Mouse (Mus musculus) testis, adult 2 months (tissue): ENCODE data around the gene Nrbp1. TPM values are rescaled to one million over a fixed set of nuclear protein-coding genes. Genes with fewer than 3 reads are reported as not detected.

Source experiments
- H3K27ac ChIP-seq: fragments of 200-500 bp; 2 replicates; pipeline ENCODE4 v1.5.1; 2012; ENCODE audit warnings: low read depth, low read length; ENCODE audit not compliant: control insufficient read depth, insufficient read depth
- H3K27me3 ChIP-seq: fragments of 200-500 bp; 2 replicates; pipeline ENCODE4 v1.6.1; 2012; ENCODE audit warnings: mild to moderate bottlenecking, low read length, moderate library complexity; ENCODE audit not compliant: control insufficient read depth, insufficient read depth
- H3K36me3 ChIP-seq: fragments of 200-500 bp; 2 replicates; pipeline ENCODE4 v1.6.1; 2012; ENCODE audit warnings: mild to moderate bottlenecking, low read length; ENCODE audit not compliant: control insufficient read depth, insufficient read depth
- H3K4me1 ChIP-seq: fragments of 200-500 bp; 2 replicates; pipeline ENCODE4 v1.6.1; 2012; ENCODE audit warnings: low read length; ENCODE audit not compliant: control insufficient read depth, insufficient read depth
- H3K4me3 ChIP-seq: fragments of 200-500 bp; 2 replicates; pipeline ENCODE4 v1.5.1; 2012; ENCODE audit warnings: low read depth, mild to moderate bottlenecking, low read length, moderate library complexity, mixed read lengths; ENCODE audit not compliant: control insufficient read depth
- CTCF ChIP-seq: fragments of 200-500 bp; IDR thresholded peaks from 2 replicates; pipeline ENCODE4 v1.5.1; 2012; ENCODE audit warnings: low read depth, mild to moderate bottlenecking, inconsistent platforms, low read length, moderate library complexity; ENCODE audit not compliant: control insufficient read depth, insufficient read depth, insufficient replicate concordance
- POLR2A ChIP-seq: fragments of 200-500 bp; IDR thresholded peaks from 2 replicates; pipeline ENCODE4 v1.6.1; 2012; ENCODE audit warnings: low read depth, mild to moderate bottlenecking, inconsistent platforms, low read length, moderate library complexity; ENCODE audit not compliant: control insufficient read depth
- polyA plus RNA-seq: library from polyadenylated mRNA; depleted of rRNA; stranded (reverse); fragments of >200 nt; gene quantifications from 2 replicates; pipeline ENCODE4 v1.2.3, GENCODE M21; 2012; rRNA removed

Nrbp1 gene
- polyA plus RNA-seq, 1 experiment, result 64.2 TPM

GRCm38 (mm10) chr5:31295606-31296141 lies 55.0 kb downstream of the Nrbp1 start, which contains the start of gene Fndc4:
Gene Fndc4 (minus strand): TSS chr5:31296080.
- no peak within 1 kb of the TSS for H3K27ac ChIP-seq
- TF ChIP-seq POLR2A (no peak), CTCF (no peak)

GRCm38 (mm10) chr5:31297047-31297757 lies 56.5 kb downstream of the Nrbp1 start, which contains the start of gene Gckr:
Gene Gckr (plus strand): TSS chr5:31297443.
- Histone ChIP-seq H3K27ac (no peak within 1 kb of the TSS), H3K36me3 (no peaks in the 10 kb centered on the region), H3K4me3 (no peak within 1 kb of the TSS), H3K27me3 (no peaks in the 10 kb centered on the region; the same call in 1 of the 2 replicates), H3K4me1 (peaks cover 15% of the 10 kb centered on the region)
- TF ChIP-seq CTCF (no peak), POLR2A (no peak)

More at GRCm38 (mm10) chr5:31295606-31296141, 55.0 kb downstream of the Nrbp1 start, which contains the start of gene Fndc4:
- Histone ChIP-seq H3K36me3 (no peaks in the 10 kb centered on the region), H3K27me3 (no peaks in the 10 kb centered on the region; the same call in 1 of the 2 replicates), H3K4me3 (peak within 1 kb of the TSS; percentile 78), H3K4me1 (peaks cover 17% of the 10 kb centered on the region)

- Histone ChIP-seq H3K36me3 (no peaks in the 10 kb centered on the region), H3K4me3 (no peak overlapping the region), H3K27me3 (no peaks in the 10 kb centered on the region; the same call in 1 of the 2 replicates), H3K4me1 (peaks cover 15% of the 10 kb centered on the region), H3K27ac (no peak overlapping the region)
- TF ChIP-seq POLR2A (no peak), CTCF (no peak)
These were observed 57.3 kb downstream of the Nrbp1 start for GRCm38 (mm10) chr5:31297981-31298380.

- Histone ChIP-seq H3K4me1 (peaks cover 15% of the 10 kb centered on the region), H3K27ac (no peak overlapping the region), H3K4me3 (no peak overlapping the region), H3K27me3 (no peaks in the 10 kb centered on the region; the same call in 1 of the 2 replicates), H3K36me3 (no peaks in the 10 kb centered on the region)
- TF ChIP-seq CTCF, result no peak
- TF ChIP-seq POLR2A, result no peak
These were observed 57.8 kb downstream of the Nrbp1 start for GRCm38 (mm10) chr5:31298486-31298885.

Other genes with a start within 250 kb of the Nrbp1 start
- gene Atraid, start 192.6 kb upstream of the Nrbp1 start, polyA plus RNA-seq, result 38.7 and 47.7 TPM in 2 replicates
- 5.4 and 6.2 TPM in 2 replicates for gene Slc5a6, start 191.9 kb upstream of the Nrbp1 start, polyA plus RNA-seq
- gene Cad, start 186.1 kb upstream of the Nrbp1 start, polyA plus RNA-seq, result 11.2 and 14.0 TPM in 2 replicates
- 172 and 183 TPM in 2 replicates for gene Dnajc5g, start 134.6 kb upstream of the Nrbp1 start, polyA plus RNA-seq
- gene Slc30a3, start 132.6 kb upstream of the Nrbp1 start, polyA plus RNA-seq, result 311 and 315 TPM in 2 replicates
- gene Trim54, start 124.2 kb upstream of the Nrbp1 start, polyA plus RNA-seq, result 9.8 and 11.1 TPM in 2 replicates
- gene Ucn, start 102.0 kb upstream of the Nrbp1 start, polyA plus RNA-seq, result 0.57 and 1.4 TPM in 2 replicates
- gene Mpv17, start 86.6 kb upstream of the Nrbp1 start, polyA plus RNA-seq, result 11.2 and 14.3 TPM in 2 replicates
- 7.3 and 9.7 TPM in 2 replicates for gene Gm29609, start 61.0 kb upstream of the Nrbp1 start, polyA plus RNA-seq
- 47.2 and 49.0 TPM in 2 replicates for gene Gtf3c2, start 60.7 kb upstream of the Nrbp1 start, polyA plus RNA-seq
- 22.2 and 24.8 TPM in 2 replicates for gene Snx17, start 47.6 kb upstream of the Nrbp1 start, polyA plus RNA-seq
- gene Eif2b4, start 47.4 kb upstream of the Nrbp1 start, polyA plus RNA-seq, result 107 and 116 TPM in 2 replicates
- 53.2 and 60.0 TPM in 2 replicates for gene Zfp513, start 38.6 kb upstream of the Nrbp1 start, polyA plus RNA-seq
- 392 and 429 TPM in 2 replicates for gene Ppm1g, start 20.2 kb upstream of the Nrbp1 start, polyA plus RNA-seq
- gene Gm9970, start 368 bp downstream of the Nrbp1 start, polyA plus RNA-seq, result 86.1 and 103 TPM in 2 replicates
- gene Krtcap3, start 10.8 kb downstream of the Nrbp1 start, polyA plus RNA-seq, result 20.9 and 23.1 TPM in 2 replicates
- 439 and 454 TPM in 2 replicates for gene Ift172, start 50.3 kb downstream of the Nrbp1 start, polyA plus RNA-seq
- 1.4 and 2.0 TPM in 2 replicates for gene Fndc4, start 55.2 kb downstream of the Nrbp1 start, polyA plus RNA-seq
- gene Gckr, start 56.6 kb downstream of the Nrbp1 start, polyA plus RNA-seq, result 0.53 and 0.55 TPM in 2 replicates
- gene Zfp512, start 211.6 kb downstream of the Nrbp1 start, polyA plus RNA-seq, result 9.1 and 9.2 TPM in 2 replicates
- 4.9 and 5.4 TPM in 2 replicates for gene 4930548H24Rik, start 244.9 kb downstream of the Nrbp1 start, polyA plus RNA-seq